Mouse (Mus musculus) ovary, postnatal 14 days (tissue): Measurements from ENCODE around the gene Pcyt1a.
"Not testable (repeated sequence)": the region's sequence is repeated elsewhere in the genome, so short reads cannot be mapped to it uniquely, and the experiment has no call there.

Source experiments
- DNase-seq: peaks from one replicate; pipeline ENCODE4 v3.0.0; 2022; ENCODE audit warnings: low spot score

Gene Pcyt1a

DNA sequence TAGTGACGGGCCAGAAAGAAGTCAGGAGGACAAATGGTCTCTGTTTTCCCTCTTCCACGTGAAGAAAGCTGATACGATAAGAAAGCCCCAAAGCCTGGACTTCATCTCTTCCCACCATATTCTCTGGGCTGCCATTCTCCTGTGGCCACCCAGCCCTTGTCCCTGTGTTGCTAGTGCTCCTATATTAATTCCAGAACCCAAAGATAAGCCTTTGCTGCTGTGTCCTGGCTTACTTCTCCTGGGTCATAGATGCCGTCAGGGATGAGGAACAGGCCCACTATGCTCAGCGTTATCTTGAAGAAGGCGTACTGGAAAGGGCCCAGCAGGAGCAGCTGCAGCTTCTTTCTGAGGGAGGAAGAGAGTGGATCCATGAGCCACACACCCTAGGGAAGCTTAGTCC lies 46.6 kb downstream of the Pcyt1a start:
- no peak for DNase-seq

DNA sequence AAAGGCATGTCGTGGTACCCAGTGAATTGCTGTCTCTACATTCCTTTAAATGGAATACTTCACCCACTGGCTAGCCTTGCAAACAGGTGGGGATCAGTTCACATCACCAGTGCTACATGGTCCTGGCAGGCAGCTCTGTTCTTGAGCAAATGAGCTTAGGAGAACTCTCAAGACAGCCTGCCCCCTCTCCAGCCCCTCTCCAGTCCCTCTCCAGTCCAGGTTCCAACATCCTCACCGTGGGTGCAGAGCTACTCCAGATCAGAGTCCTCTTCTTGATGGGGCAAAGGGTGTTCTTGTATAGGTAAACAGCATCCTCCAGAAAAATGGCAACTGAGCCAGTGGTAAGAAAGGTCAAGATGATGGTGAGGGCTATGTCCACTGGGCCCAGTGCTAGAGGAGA lies 48.7 kb downstream of the Pcyt1a start:
- no peak for DNase-seq

DNA sequence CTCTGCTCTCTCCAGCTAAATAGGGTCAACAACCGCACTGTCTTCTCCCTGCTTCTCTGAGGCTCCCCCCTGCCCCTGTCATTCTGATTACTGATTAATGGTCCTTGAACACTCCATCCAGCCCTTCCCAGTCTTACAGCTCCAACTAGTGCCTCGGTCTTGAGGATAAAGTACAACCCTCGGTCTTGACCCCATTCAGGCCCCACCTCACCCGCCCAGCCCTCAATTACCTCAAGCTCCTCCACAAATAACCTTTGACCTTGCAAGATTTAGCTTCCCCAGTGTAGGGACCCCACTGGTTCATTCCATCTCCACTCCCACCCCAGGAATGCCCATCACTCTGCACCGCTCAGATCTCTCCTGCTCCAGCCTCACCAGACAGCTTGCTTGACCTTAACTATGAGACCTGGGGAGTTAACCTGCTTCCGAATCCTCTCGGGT lies 53.7 kb downstream of the Pcyt1a start:
- no peak for DNase-seq

DNA sequence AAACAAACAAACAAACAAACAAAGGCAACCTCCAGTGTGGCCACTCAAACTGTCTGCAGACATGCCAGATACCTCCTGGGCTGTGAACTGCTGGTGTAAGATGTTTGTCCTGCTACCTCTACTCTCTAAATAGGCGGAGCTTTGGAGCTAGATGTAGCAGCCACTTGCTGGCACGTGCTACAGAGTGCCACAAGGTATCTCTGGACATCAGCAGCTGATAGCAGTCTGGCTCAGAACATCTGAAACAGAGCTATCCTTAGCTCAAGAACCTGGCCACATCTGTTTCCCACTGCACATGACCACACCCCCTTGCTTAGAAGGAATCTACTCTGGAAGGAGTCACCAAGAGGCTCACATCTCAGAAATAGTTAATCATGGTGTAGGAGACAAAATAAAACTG lies 54.5 kb downstream of the Pcyt1a start:
- DNase-seq, result no peak

DNA sequence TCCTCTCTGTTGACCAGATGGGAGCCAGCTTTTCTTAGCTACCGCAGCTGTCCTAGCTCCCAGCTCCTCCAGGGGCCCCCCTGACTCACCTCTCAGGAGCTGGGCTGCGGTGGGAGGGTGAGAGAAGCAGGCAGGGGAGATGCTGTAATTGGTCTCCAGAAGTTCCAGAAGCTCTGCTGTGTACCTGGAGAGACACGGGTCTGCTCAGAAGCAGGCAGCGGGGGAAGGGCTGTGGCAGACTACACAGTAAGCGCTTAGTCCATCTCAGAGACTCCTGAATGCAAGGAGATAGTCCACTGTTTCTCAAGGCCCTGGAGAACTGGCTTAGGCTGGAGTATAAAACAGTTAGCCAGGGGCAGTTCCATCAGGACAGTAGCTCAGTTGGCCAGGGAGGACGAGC lies 55.3 kb downstream of the Pcyt1a start:
- DNase-seq, result no peak

DNA sequence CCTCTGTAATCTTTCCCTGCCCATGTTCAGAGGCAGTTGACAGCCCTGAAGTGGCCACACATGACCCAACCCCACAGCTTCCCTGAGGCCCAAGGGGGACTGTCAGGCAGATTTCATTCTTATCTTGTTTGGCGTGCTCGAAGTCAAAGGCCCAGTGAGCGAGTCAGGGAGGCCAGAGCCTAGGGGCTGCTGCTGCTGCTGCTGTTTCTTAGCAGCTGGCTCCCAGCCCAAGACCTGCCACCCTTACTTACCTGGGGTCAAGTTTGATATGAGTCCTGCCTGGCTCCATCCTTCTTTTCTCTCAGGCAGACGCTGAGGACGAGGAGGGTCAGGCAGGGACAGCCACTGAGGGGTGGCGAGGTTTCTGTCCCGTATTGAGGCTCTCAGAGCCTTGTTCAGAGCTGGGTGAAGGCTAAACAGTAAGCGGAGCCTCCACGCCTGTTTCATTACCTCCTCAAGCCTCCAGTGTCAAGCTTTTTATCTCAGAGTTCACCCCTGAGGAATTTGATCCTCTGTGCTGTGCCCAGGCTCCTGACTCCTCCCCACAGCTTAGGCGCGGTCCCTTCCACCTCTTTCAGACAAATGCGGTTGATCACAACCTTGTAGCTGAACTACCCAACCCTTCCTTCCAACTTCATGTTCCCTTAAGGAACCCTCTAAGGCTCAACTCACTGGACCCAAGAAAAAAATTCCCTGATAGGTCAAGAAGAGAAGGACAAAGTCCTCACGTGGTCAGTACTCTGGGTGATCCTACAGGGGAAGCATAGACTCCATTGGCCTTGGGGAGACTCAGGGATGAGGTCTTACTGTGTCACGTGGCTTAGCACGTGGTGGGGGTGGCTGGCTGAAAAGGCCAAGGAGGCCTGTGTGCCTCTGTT lies 56.8 kb downstream of the Pcyt1a start, which contains the start of gene Slc51a:
TSS of gene Slc51a (minus strand) at position 646 of the 878 bp plus-strand sequence.
- DNase-seq, result no peak

DNA sequence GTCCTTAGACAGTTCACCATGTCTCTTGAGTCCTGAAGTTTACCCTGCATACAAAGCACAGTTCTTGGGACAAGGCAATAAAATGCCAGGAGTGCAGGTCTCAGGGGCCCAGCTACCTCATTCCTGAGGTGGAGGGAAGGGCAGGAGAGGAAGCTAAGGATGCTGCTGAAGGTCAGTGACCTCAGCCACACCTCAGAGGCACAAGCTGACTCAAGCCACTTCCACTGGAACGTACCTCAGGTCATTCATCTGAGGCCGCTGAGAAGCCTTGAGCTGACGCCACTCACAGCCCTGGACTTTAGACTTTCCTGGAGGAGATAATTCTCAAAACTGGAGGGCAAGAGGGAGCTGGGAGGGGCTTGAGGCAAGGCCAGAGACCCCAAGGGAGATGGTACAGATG lies 58.2 kb downstream of the Pcyt1a start:
- DNase-seq, result no peak

DNA sequence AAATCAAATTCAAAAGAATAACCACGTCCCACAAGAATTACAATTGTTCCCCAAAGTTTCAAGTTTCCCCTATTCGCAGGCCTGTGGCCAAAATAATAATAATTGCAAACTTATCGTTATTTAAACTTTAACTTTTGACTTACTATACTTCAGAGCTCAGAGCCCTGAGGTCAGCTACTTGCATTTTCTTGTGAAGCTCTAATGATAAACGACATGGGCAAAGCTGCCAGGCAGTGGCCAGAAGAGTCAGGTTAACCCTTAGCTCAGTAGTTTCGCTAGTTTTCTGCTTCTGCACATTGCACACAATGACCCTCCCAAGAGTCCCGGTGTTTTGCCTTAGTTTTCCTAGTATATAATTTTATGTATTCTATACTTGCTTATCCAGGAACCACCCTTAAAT lies 63.6 kb downstream of the Pcyt1a start:
- not testable (repeated sequence) for DNase-seq

DNA sequence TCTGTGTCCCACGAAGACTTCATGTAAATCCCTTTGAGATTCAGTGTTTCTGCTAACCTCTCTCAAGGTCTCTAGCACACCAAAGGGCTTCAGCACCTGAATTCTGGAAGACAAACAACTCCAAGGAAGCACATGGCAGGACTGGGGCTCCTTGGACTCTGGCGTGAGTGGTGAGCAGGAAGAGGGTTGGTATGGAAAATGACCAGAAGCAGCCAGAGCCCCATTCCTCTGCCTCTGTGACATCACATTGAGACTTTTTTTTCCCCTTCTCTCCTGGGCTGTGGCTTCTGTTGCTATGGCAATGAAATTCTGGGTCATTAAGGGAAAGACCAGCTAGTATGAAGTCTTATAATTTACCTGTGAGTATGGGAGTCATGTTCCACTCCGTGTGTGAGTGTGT lies 65.2 kb downstream of the Pcyt1a start, which contains the start of gene Zdhhc19:
TSS of gene Zdhhc19 (plus strand) at position 301 of the 400 bp plus-strand sequence.
- no peak for DNase-seq

DNA sequence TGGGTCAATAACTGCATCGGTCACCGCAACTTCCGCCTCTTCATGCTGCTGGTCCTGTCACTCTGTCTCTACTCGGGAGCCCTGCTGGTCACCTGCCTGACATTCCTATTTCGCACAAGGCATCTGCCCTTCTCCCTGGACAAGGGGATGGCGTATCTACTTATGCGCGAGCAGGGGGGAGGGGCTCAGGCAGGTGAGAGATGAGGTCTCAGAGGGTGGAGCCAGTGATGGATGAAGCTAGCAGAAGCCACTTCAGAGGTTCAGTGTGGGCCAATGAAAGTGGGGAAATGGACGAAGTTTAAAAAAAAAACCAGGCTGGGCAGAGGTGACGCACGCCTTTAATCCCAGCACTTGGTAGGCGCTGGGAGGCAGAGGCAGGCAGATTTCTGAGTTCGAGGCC lies 68.3 kb downstream of the Pcyt1a start:
- no peak for DNase-seq

DNA sequence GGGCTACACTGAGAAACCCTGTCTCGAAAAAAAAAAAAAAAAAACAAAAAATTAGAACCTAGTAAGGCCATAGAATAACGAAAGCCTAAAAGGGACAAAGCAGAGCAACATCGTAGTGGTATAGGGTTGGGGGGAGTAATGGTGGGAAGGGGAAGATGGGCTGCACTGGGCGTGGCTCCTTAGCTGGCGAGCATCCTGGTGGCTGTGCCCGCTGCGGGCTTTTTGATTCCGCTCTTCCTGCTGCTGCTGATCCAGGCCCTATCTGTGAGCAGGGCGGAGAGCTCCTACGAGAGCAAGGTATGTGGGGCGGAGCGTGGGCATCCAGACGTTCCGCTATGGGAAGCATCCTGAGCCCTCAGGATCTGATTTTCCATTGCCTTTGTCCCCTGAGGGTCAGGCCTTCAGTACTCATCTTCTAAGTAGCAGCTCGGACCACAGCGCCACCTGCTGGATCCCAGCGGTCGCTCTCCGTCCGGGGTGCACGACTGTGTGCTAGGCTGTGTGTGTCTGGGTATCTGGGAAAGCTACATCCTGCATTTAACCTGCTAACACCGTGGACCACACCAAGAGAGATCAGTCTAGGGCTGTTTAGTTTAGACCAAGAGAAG lies 68.8 kb downstream of the Pcyt1a start:
- DNase-seq, result peak; percentile 88

DNA sequence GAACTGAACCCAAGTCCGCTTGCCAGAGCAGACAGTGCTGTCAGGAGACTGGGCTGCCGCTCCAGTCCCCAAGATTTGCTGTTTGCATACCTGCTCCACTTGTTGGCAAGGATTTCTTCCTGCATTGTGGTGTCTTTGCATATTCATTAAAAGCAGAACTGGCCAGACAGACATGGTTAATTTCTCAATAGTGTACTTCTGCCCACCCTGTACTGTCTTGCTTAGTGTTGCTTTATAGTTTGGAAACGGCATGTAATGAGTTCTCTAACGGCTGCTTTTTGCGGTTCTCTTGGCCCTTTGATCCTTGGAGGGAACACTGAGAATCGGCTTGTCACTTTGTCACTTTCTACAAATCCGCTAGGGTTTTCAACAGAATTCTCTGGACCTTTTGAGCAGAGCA lies 70.7 kb downstream of the Pcyt1a start:
- no peak for DNase-seq

DNA sequence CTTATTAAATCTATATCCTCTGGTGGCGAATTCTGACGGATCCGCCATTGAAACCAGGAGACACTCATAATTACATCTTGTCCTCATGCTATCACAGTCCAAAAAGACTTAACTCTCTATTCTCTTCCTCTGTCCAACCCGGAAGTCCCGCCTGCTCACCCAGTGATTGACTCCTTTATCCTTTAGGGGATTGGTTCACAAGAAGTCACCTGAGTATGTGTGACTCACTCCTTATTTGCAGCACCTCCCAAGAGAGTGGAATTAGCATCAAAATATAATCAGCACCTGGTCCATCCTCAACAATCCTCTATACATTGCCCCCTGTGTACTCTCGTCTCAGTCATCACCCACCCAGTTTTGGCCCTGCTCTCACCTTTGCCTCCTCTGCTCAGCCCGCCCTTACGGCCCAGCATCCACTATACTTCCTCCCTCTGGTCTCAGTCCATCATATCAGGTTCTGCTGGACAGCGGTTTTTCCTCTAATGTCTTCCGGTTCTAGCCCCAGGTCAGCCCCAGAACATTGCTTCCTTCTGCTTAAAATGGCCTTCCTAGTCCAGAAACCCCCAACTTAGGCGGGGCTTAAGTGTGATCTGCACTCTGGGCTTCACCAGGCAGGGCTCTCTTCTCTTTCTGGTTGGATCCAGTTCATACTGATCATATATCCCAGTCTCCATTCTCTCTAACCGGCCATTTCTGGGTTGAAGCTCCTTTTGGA lies 72.1 kb downstream of the Pcyt1a start:
- no peak for DNase-seq

DNA sequence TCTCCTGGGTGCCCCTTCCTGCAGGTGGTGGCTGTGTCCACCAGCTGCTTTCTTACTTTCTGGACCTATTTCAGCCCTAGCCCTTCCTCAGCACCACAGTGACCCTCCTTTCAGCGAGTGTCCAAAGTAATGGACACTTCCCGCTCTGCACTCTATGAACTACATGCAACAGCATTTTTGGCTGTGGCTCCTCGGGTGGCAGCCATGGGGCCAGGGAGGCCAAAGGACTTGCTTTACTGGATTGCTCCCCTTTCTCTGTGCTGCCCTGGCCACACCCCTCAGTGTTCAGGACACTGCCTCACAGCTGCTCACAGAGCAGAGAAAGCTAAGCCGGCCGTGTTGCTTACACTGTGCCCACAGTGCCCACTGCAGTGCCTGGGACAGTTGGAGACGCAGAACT lies 72.9 kb downstream of the Pcyt1a start:
- no peak for DNase-seq

DNA sequence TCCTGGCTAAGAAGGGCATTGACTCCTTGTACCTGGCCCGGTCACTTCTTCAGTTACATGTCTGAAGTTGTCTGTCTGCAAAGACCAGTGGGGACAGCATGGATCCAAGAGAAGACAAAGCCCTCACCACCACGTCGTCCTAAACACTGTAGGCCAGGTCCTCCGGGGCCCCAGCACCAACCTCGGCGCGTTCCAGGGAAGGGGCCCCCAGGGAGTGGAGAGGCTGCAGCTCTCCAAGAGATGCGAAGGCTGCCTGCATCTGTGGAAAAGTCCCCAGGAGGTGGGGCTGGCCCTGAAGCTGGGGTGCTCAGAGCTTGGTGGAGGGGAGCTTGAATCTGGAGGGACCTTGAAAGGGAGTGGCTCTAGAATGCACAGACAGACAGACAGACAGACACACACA lies 75.6 kb downstream of the Pcyt1a start:
- no peak for DNase-seq

DNA sequence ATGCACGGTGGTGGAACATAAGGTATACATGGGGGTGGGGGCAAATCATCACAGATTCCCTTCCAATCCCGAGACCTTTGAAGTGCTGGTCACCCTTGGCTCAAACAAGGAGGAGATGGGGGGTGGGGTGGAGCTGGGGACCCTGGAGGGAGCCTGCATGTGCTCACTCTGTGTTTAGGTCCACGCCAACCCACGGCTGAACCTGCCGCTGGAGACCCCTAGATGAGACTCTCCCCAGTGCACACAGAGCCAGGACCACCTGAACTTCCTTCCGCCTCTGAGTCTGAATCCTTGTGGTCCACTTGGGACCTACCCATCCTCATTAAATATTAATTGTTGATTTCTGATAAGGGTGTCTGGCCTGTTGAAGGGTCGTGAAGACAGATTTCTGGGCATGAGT lies 76.1 kb downstream of the Pcyt1a start:
- no peak for DNase-seq

DNA sequence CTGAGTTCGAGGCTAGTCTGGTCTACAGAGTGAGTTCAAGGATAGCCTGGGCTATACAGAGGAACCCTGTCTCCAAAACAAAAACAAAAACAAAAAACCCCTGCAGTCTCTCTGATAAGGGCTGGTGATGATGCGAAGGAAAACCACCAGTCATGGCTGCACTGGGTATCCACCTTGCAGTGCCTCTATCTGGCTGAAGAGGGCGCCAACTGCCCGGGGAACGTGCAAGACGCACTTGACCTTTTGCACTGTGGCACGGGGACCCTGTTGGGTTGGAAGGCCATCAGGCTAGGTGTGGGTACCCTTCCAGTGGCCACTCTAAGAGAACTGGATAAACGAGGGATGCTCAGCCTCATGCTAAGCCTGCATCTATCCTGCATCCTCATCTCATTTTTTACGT lies 76.7 kb downstream of the Pcyt1a start:
- peak; percentile 43 for DNase-seq

DNA sequence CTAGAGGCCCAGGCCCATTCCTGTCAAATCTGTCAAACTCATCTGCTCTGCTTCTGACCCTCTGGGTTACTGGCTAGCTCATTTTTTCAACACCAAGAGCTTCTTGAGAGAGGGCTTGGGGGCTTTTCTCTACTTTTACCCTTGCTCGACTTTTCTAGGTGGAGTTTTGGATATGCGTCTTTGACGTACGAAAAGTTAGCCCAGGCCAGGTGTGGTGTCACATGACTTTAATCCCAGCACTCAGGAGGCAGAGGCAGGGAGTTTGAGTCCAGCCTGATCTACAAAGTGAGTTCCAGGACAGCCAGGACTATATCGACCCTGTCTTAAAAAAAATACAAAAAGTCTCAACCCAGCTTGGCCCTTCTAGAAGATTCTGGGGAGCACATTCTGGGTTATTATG lies 77.3 kb downstream of the Pcyt1a start:
- no peak for DNase-seq

DNA sequence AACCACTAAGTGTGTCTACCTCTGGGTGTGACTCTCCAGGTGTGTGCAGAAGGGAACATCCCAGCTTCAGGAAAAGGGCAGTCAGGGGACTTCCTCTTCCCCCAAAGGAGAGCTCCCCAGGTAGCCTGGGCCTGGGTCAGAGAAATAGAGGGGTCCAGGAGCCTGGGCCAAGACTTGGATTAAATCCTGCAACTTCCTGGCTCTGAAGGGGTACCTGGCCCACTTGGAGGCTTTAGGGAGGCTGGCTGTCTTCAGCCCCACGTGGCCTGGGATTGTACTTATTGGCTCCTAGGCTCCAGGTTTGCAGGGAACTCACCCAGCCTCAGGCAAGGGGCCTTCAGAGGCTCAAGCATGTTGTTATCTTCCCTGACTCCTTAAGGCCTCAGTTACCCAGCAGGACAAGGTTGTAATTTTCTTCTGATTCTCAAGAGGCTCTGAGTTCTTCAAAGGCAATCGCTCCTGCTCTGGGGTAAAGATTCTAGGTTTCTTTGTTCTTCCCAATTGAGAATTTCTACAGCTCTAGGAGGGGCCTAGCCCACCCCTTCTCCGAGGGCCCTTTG lies 77.9 kb downstream of the Pcyt1a start:
- DNase-seq, result no peak

DNA sequence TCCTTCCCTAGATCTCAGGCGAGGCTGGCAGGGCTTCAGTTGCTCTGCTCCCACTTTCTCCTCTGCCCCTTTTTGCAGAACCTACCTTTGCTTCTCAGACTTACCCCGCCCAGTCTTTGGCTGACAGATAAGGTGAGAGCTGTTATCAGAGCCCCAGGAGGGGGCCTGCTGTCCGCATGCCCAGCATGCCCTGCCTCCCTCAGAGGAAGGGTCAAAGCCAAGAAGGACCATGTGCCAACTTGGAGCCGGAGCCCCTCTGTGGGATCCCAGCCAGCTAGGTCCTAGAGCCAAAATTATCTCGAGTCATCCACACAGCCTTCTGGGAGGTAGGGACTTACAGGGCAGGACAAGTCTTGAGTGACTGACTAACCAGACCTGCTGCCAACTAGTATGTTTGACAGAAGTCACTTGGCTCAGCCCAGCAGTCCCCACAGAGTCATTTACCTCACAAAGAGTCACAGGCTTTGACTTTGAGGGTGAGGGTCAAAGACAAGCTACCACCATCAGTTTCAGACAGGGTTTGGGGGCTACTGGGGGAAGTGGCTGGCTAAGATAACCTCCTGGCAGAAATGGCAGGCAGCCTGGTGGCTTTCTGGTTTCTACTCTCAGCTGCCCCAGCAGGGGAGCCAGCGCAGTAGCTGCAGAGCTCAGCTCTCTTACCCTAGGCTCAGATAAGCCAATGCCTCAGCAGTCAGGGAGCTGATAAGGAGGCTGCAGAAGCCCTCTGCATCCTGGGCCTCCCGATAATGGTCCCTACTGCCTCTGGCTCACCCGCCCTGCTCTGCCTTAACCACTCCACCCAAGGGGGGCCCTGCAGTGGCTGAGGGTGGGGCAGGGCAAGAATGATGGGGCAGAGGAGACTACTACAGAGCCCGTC lies 78.6 kb downstream of the Pcyt1a start:
- DNase-seq, result no peak
